In the genomic region with DNA sequence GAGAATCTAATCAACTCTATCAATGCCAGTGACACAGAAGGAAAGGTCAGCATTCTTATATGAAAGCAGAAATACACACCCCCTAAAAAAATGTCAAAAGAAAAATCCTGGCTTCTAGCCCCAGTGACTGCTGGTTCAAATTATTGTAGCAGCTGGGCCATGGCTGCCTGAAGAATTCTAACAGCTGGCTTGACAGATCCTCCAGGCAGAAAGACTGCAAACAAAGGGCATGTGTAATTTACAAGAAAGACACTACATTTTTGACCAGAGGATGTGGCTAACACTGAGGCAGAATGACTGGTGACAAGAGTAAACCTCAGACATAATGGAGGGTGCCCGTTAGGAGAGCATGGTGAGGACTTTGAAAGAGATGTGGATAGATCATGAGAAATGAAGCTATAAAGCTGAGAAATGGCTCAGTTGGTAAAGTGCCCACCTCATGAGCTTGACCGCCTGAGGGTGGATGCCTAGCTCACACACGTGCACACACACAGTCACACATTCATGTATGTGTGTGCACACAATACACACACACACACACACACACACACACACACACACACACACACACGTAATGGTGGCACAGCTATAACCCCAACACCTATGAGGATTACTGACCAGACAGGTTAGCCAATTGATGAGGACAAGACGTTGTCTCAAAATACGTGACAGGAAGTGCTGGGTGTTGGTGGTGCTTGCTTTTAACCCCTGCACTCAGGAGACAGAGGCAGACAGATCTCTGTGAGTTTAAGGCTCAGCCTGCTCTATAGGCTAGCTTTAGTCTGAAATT, we compare ENCODE assay signal across 12 mouse cellular contexts. TPM values are rescaled to one million over a fixed set of nuclear protein-coding genes. Genes with fewer than 3 reads are reported as not detected.
DNase-seq lines count a peak whose midpoint lies in the region; ATAC-seq lines count a peak whose summit lies in the region.
"Had no signal": no experiment of that assay in that cellular context is flagged by ENCODE, and none has a peak within 500 bp of the region (broad histone marks: within the 10 kb centered on the region; RNA-seq: fewer than 3 reads in every experiment).

No protein-coding gene starts in this region.

- 88% methylated on average over 6 of the region's 6 CpGs for WGBS in forebrain, embryonic 14.5 days
- 84% methylated on average over 6 of the region's 6 CpGs for WGBS in forebrain, embryonic 10.5 days
- WGBS in midbrain, embryonic 11.5 days, result 79% methylated on average over 6 of the region's 6 CpGs
- WGBS in midbrain, embryonic 14.5 days, result 89% methylated on average over 6 of the region's 6 CpGs
- WGBS in embryonic facial prominence, embryonic 14.5 days, result 70% methylated on average over 6 of the region's 6 CpGs

- H3K27me3 ChIP-seq in forebrain, embryonic 14.5 days (replicated peaks; ENCODE audit: control insufficient read depth, insufficient read depth, low read length), result no peaks in the 10 kb centered on the region
- H3K27me3 ChIP-seq in forebrain, embryonic 10.5 days (ENCODE audit: poor library complexity, severe bottlenecking), result no peaks in the 10 kb centered on the region
- no peaks in the 10 kb centered on the region for H3K27me3 ChIP-seq in midbrain, embryonic 11.5 days (ENCODE audit: control insufficient read depth, insufficient read depth, low read length)
- H3K27me3 ChIP-seq in midbrain, embryonic 14.5 days (ENCODE audit: control insufficient read depth, insufficient read depth, low read length), result no peaks in the 10 kb centered on the region
- H3K27me3 ChIP-seq in embryonic facial prominence, embryonic 14.5 days (replicated peaks; ENCODE audit: control insufficient read depth, insufficient read depth, low read length), result no peaks in the 10 kb centered on the region
- H3K27me3 ChIP-seq: hindbrain, embryonic 15.5 days had no signal

- no peak for ATAC-seq in forebrain, embryonic 14.5 days
- ATAC-seq in midbrain, embryonic 11.5 days (ENCODE audit: low FRiP score), result no peak
- no peak for ATAC-seq in midbrain, embryonic 14.5 days (ENCODE audit: low FRiP score, low TSS enrichment)
- 0 out of 2 replicates have a peak, but pooled peaks have one; percentile 26 for ATAC-seq in embryonic facial prominence, embryonic 14.5 days (ENCODE audit: low read depth)
- ATAC-seq: forebrain, postnatal 0 days had no signal

- no peak overlapping the region for H3K9ac ChIP-seq in forebrain, embryonic 14.5 days (ENCODE audit: low read length)
- no peak overlapping the region for H3K9ac ChIP-seq in midbrain, embryonic 11.5 days (ENCODE audit: low read length)
- no peak overlapping the region for H3K9ac ChIP-seq in midbrain, embryonic 14.5 days (replicated peaks; ENCODE audit: low read length)
- no peak overlapping the region for H3K9ac ChIP-seq in embryonic facial prominence, embryonic 14.5 days (ENCODE audit: low read depth, low read length)
- H3K9ac ChIP-seq: forebrain, postnatal 0 days; hindbrain, embryonic 15.5 days had no signal

- DNase-seq in forebrain, embryonic 14.5 days (ENCODE audit: low spot score), result peak; percentile 3
- no peak for DNase-seq in forebrain, embryonic 10.5 days (ENCODE audit: extremely low spot score, low spot score)
- DNase-seq in midbrain, embryonic 11.5 days (ENCODE audit: low spot score, missing footprints), result peak; percentile 68
- no peak for DNase-seq in midbrain, embryonic 14.5 days
- peak; percentile 84 for DNase-seq in embryonic facial prominence, embryonic 14.5 days (ENCODE audit: low spot score)
- peak; percentile 32 for DNase-seq in mesoderm, embryonic 11.5 days (ENCODE audit: low read depth, low spot score)
- DNase-seq in testis, postnatal 10 days (ENCODE audit: low spot score), result no peak
- DNase-seq in MN1 (ENCODE audit: low spot score), result no peak
- DNase-seq: B cell, adult 2 months; cerebellum, postnatal 25 days; forebrain, postnatal 0 days had no signal

- H3K36me3 ChIP-seq in forebrain, embryonic 14.5 days (ENCODE audit: control insufficient read depth, insufficient read depth, low read length), result no peaks in the 10 kb centered on the region
- H3K36me3 ChIP-seq in forebrain, embryonic 10.5 days (replicated peaks), result no peaks in the 10 kb centered on the region
- H3K36me3 ChIP-seq in midbrain, embryonic 11.5 days (ENCODE audit: control insufficient read depth, insufficient read depth, low read length), result no peaks in the 10 kb centered on the region
- no peaks in the 10 kb centered on the region for H3K36me3 ChIP-seq in midbrain, embryonic 14.5 days (ENCODE audit: control insufficient read depth, insufficient read depth, low read length)
- H3K36me3 ChIP-seq in embryonic facial prominence, embryonic 14.5 days (ENCODE audit: control insufficient read depth, insufficient read depth, low read length), result no peaks in the 10 kb centered on the region
- H3K36me3 ChIP-seq: hindbrain, embryonic 15.5 days had no signal

- no peaks in the 10 kb centered on the region for H3K9me3 ChIP-seq in forebrain, embryonic 14.5 days (replicated peaks; ENCODE audit: control insufficient read depth, low read length)
- no peaks in the 10 kb centered on the region for H3K9me3 ChIP-seq in forebrain, embryonic 10.5 days
- H3K9me3 ChIP-seq in midbrain, embryonic 11.5 days (ENCODE audit: control insufficient read depth, low read length), result no peaks in the 10 kb centered on the region
- no peaks in the 10 kb centered on the region for H3K9me3 ChIP-seq in midbrain, embryonic 14.5 days (ENCODE audit: control insufficient read depth, low read length)
- no peaks in the 10 kb centered on the region for H3K9me3 ChIP-seq in embryonic facial prominence, embryonic 14.5 days (ENCODE audit: control insufficient read depth, low read length)
- H3K9me3 ChIP-seq: hindbrain, embryonic 15.5 days had no signal

- no peak overlapping the region for H3K27ac ChIP-seq in forebrain, embryonic 14.5 days (ENCODE audit: low read depth, low read length)
- H3K27ac ChIP-seq in forebrain, embryonic 10.5 days, result no peak overlapping the region
- no peak overlapping the region for H3K27ac ChIP-seq in midbrain, embryonic 11.5 days (ENCODE audit: low read depth, low read length)
- no peak overlapping the region for H3K27ac ChIP-seq in midbrain, embryonic 14.5 days (replicated peaks; ENCODE audit: low read depth, low read length)
- peak overlapping the region; percentile 63 for H3K27ac ChIP-seq in embryonic facial prominence, embryonic 14.5 days (replicated peaks; ENCODE audit: low read depth, low read length)
- H3K27ac ChIP-seq: hindbrain, embryonic 15.5 days had no signal

- H3K4me2 ChIP-seq in forebrain, embryonic 14.5 days (ENCODE audit: low read length), result no peak overlapping the region
- no peak overlapping the region for H3K4me2 ChIP-seq in midbrain, embryonic 11.5 days
- no peak overlapping the region for H3K4me2 ChIP-seq in midbrain, embryonic 14.5 days (ENCODE audit: low read length)
- no peak overlapping the region for H3K4me2 ChIP-seq in embryonic facial prominence, embryonic 14.5 days (ENCODE audit: low read depth, low read length)
- H3K4me2 ChIP-seq: hindbrain, embryonic 15.5 days had no signal

- H3K4me1 ChIP-seq in forebrain, embryonic 14.5 days (ENCODE audit: control insufficient read depth, insufficient read depth, low read length), result no peaks in the 10 kb centered on the region
- H3K4me1 ChIP-seq in forebrain, embryonic 10.5 days, result no peaks in the 10 kb centered on the region
- no peaks in the 10 kb centered on the region for H3K4me1 ChIP-seq in midbrain, embryonic 11.5 days (ENCODE audit: control insufficient read depth, insufficient read depth, low read length)
- no peaks in the 10 kb centered on the region for H3K4me1 ChIP-seq in midbrain, embryonic 14.5 days (ENCODE audit: control insufficient read depth, insufficient read depth, low read length)
- H3K4me1 ChIP-seq in embryonic facial prominence, embryonic 14.5 days (ENCODE audit: control insufficient read depth, insufficient read depth, low read length), result peaks cover 4% of the 10 kb centered on the region; the same call in 1 of the 2 replicates
- H3K4me1 ChIP-seq: hindbrain, embryonic 15.5 days had no signal

- H3K4me3 ChIP-seq in forebrain, embryonic 14.5 days (ENCODE audit: low read depth, low read length), result no peak overlapping the region
- H3K4me3 ChIP-seq in forebrain, embryonic 10.5 days, result no peak overlapping the region
- H3K4me3 ChIP-seq in midbrain, embryonic 11.5 days (ENCODE audit: low read depth, low read length), result no peak overlapping the region
- no peak overlapping the region for H3K4me3 ChIP-seq in midbrain, embryonic 14.5 days (replicated peaks; ENCODE audit: low read depth, low read length)
- no peak overlapping the region for H3K4me3 ChIP-seq in embryonic facial prominence, embryonic 14.5 days (ENCODE audit: low read depth, low read length)
- H3K4me3 ChIP-seq: hindbrain, embryonic 15.5 days had no signal

RNA-seq across cellular contexts. Expression of a gene that starts 42.4 kb away (rescaled TPM):
- 18.6 and 19.4 TPM in 2 replicates for polyA plus RNA-seq in forebrain, embryonic 14.5 days (2014; fragmentation: Nextera tagmentation; extraction: Ambion mirVana)
- polyA plus RNA-seq in forebrain, embryonic 10.5 days (2016; fragmentation: Nextera tagmentation; extraction: Ambion mirVana), result 11.7 and 12.0 TPM in 2 replicates
- 12.8 and 12.9 TPM in 2 replicates for polyA plus RNA-seq in midbrain, embryonic 11.5 days (2014; fragmentation: Nextera tagmentation; extraction: Ambion mirVana)
- 27.4 and 37.5 TPM in 2 replicates for polyA plus RNA-seq in midbrain, embryonic 14.5 days (2014; fragmentation: Nextera tagmentation; extraction: Ambion mirVana)
- polyA plus RNA-seq in embryonic facial prominence, embryonic 14.5 days (2014; fragmentation: Nextera tagmentation; extraction: Ambion mirVana), result 12.3 and 13.3 TPM in 2 replicates

Comparison
In these comparisons a context has a peak if more than half of its experiments do, and no peak if none do; other contexts are left out.
1. DNase-seq: peak in forebrain, embryonic 14.5 days (single experiment), midbrain, embryonic 11.5 days (single experiment), embryonic facial prominence, embryonic 14.5 days (single experiment) and mesoderm, embryonic 11.5 days (single experiment); none in forebrain, embryonic 10.5 days (single experiment), midbrain, embryonic 14.5 days (single experiment), testis, postnatal 10 days (single experiment) and MN1 (single experiment).